Mouse (Mus musculus): ENCODE measurements around the gene Fgf11. TPM values are rescaled to one million over a fixed set of nuclear protein-coding genes. Genes with fewer than 3 reads are reported as not detected.

The Fgf11 gene
- polyA plus RNA-seq (2012; rRNA removed): 23.7 and 27.4 TPM in 2 replicates

GRCm38 (mm10) chr11:69801379-69801977 is at the start of gene Fgf11:
Gene Fgf11, minus strand, starts transcription at chr11:69801857.

GRCm38 (mm10) chr11:69846198-69846680 is 44.6 kb upstream of the Fgf11 start, which contains the start of gene Plscr3:
Gene Plscr3, plus strand, starts transcription at chr11:69846376.

GRCm38 (mm10) chr11:69837952-69838713 is 36.5 kb upstream of the Fgf11 start, which contains the start of gene Tmem256:
Gene Tmem256, plus strand, starts transcription at chr11:69838514.

GRCm38 (mm10) chr11:69837604-69837951 is 35.9 kb upstream of the Fgf11 start, which contains the start of gene Nlgn2:
Gene Nlgn2, minus strand, starts transcription at chr11:69837784.

DNA sequence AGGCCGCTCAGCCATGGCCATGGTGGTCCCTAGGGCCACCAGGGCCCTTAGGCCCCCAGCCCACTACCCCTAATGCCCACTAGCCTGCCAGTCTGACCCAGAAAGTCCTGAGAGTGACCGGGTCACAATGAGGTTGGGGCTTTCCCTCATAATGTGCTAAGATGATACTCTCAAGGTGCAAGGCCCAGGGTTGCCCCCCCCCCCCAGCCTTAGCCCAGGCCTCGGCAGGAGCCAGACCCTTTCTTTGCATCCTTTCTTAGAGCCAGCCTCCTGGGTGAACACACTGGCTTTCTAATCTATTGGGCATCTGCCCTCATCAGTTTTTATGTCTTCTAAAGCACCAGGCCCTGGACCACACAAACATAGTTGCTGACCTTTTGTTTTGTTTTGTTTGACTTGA is 20.4 kb upstream of the Fgf11 start, which contains the start of gene Spem1:
Gene Spem1 (minus strand): TSS at position 101 of the 400 bp plus-strand sequence.

DNA sequence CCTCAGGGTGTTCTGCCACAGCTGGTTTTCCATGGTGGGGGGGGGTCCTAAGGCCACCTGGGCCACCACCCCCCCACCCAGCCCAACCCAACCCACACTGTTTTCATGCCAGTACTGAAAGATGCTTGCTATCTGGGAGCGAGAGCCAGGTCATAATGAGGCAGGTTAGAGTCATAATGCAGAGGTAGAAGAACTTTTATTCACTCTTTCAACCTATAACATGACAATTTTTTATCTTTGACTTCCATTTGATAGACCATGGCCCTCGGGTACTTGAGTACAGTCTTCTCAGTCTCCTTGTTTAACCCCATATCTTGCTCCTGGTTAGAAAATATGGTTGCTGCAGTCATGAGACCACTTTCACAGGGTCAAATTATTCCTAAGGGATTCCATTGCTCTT is 16.7 kb upstream of the Fgf11 start, which contains the start of gene Spem2:
Gene Spem2 (minus strand): TSS at position 101 of the 400 bp plus-strand sequence.

GRCm38 (mm10) chr11:69815155-69815554 is 13.5 kb upstream of the Fgf11 start, which contains the start of gene Gm39566:
Gene Gm39566, minus strand, starts transcription at chr11:69815298.

DNA sequence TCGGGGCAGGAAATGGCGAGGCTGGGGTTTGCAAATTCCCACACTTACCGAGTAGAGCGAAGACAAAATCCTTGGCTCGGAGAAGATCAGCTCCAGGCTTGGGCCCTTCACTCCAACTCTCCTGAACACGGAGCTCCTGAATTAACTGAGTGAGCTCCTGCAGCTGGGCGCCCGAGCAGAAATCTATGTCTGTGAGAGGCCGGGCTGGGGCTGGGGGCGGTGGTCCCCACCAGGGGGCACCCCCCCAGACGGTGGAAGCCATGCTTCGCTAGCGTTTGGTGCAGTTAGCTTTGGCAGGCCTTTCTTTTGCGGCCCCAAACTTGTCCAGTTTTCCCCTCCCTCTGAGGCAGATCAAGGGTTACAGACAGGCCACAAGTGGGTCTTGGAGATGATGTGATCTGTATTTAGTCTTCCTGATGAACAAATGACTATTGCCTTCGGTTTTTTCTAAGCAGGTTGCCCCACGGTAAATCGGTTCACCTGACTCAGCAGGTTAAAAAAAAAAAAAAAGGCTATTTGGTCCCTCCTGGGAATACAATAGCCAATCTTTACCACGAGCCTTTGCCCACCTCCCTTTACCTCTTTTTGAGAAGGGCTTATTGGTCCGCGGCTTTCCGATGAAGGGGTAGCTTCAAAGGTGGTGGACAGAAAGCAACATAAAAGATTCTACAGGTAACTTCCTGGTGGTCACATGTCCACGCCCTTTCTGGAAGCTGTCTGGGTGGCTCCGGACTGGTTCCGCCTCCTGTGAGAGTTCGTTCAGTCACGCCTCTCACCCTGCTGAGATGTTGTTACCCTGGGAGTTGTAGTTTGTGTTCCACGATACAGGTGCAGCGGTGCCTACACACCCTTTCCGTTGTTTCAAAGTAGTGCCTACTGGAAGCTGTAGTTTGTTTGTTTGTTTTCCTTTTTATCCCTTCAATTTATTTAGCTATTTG is 3.6 kb upstream of the Fgf11 start, which contains the start of gene Tmem102:
Gene Tmem102 (minus strand): TSS at position 653 of the 938 bp plus-strand sequence.

GRCm38 (mm10) chr11:69795168-69795982 is 6.3 kb downstream of the Fgf11 start, which contains the start of gene Chrnb1:
Gene Chrnb1, minus strand, starts transcription at chr11:69795943.

DNA sequence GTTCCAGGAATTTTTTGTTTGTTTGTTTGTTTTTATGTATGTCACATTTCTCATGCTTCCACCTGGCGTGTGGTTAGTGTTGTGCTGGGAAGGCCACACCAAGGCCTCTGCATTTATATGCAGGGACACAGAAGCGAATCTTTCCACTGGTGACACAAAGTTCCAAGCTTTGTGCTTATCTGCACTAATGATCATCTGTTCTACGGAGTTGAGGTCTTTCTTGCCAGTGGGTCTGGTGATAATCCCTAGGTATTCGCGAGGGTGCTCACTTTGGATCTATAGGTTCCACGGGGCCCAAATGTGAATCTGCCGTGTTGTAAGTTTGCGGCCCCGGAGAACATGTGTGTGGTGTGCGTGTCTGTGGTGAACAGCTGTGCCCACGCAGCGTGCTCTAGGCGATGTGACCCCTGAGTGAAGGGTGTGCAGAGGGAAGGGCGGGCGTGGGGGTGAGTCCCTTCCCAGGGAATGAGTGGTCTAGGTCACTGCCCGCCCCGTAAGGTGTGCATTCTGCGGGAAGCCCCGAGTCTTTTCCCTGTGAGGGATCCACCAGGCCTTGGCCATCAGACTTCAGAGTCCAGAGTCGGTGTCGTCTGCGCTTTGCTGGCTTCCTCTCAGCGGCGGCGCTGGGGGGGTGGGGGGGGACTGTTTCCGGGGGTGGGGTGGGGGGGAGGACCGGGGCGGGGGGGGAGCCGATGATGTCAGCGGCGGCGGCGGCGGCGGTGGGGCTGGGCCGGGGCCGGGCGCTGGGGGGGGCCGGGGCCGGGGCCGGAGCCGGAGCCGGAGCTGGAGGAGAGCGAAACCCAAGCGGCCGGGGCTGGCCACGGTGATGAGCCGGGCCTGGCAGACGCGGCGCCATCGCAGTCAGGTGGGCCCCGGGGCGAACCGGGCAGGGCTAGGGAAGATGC is 36.2 kb downstream of the Fgf11 start, which contains the start of gene Zbtb4:
Gene Zbtb4 (plus strand): TSS at position 692 of the 905 bp plus-strand sequence.

GRCm38 (mm10) chr11:69761868-69762267 is 39.8 kb downstream of the Fgf11 start, which contains the start of gene Slc35g3:
Gene Slc35g3, minus strand, starts transcription at chr11:69761968.

DNA sequence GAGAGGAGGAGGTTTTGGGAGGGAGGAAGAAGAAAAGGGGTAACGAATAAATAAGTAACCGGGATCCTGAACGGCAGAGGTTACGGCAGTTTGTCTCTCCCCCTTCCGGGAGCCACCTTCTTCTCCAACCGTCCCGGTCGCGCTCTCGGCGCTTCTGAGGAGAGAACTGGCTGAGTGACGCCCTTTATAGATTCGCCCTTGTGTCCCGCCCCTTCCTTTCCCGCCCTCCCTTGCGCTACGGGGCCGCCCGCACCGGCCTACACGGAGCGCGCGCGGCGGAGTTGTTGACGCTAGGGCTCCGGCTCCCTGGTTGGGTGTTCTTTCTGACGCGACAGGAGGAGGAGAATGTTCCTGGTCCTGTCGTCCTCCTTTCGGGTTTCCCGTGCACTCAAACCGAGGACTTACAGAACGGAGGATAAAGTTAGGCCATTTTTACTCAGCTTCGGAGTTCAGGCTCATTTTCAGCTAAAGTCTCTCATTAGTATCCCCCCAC is 43.1 kb downstream of the Fgf11 start, which contains the start of gene Polr2a:
Gene Polr2a (minus strand): TSS at position 160 of the 493 bp plus-strand sequence.

Other genes with a start within 250 kb of the Fgf11 start
- 209 and 212 TPM in 2 replicates for gene Efnb3, start 241.7 kb downstream of the Fgf11 start, polyA plus RNA-seq (2012; rRNA removed)
- 15.4 and 16.4 TPM in 2 replicates for gene Wrap53, start 221.6 kb downstream of the Fgf11 start, polyA plus RNA-seq (2012; rRNA removed)
- 63.0 and 69.2 TPM in 2 replicates for gene Trp53, start 221.5 kb downstream of the Fgf11 start, polyA plus RNA-seq (2012; rRNA removed)
- gene Atp1b2, start 195.9 kb downstream of the Fgf11 start, polyA plus RNA-seq (2012; rRNA removed): 95.2 and 95.8 TPM in 2 replicates
- not detected in 2 replicates for gene Shbg, start 184.0 kb downstream of the Fgf11 start, polyA plus RNA-seq (2012; rRNA removed)
- 16.5 and 16.9 TPM in 2 replicates for gene Sat2, start 179.8 kb downstream of the Fgf11 start, polyA plus RNA-seq (2012; rRNA removed)
- gene Fxr2, start 168.9 kb downstream of the Fgf11 start, polyA plus RNA-seq (2012; rRNA removed): 121 and 125 TPM in 2 replicates
- 0.13 TPM in 1 of 2 replicates, not detected in the other for gene Sox15, start 146.5 kb downstream of the Fgf11 start, polyA plus RNA-seq (2012; rRNA removed)
- gene Mpdu1, start 139.2 kb downstream of the Fgf11 start, polyA plus RNA-seq (2012; rRNA removed): 125 and 127 TPM in 2 replicates
- gene Cd68, start 135.7 kb downstream of the Fgf11 start, polyA plus RNA-seq (2012; rRNA removed): 6.1 and 7.5 TPM in 2 replicates
- 887 and 907 TPM in 2 replicates for gene Eif4a1, start 129.4 kb downstream of the Fgf11 start, polyA plus RNA-seq (2012; rRNA removed)
- 155 and 168 TPM in 2 replicates for gene Senp3, start 119.8 kb downstream of the Fgf11 start, polyA plus RNA-seq (2012; rRNA removed)
- 0.79 and 1.1 TPM in 2 replicates for gene Tnfsf13, start 116.1 kb downstream of the Fgf11 start, polyA plus RNA-seq (2012; rRNA removed)
- gene Tnfsf12, start 106.0 kb downstream of the Fgf11 start, polyA plus RNA-seq (2012; rRNA removed): 7.0 and 7.1 TPM in 2 replicates
- gene Tnfsfm13, start 105.8 kb downstream of the Fgf11 start, polyA plus RNA-seq (2012; rRNA removed): 1.2 and 1.5 TPM in 2 replicates
- 20.4 and 20.9 TPM in 2 replicates for gene Polr2a, start 43.2 kb downstream of the Fgf11 start, polyA plus RNA-seq (2012; rRNA removed)
- 0.12 and 0.20 TPM in 2 replicates for gene Slc35g3, start 39.9 kb downstream of the Fgf11 start, polyA plus RNA-seq (2012; rRNA removed)
- 15.8 and 16.1 TPM in 2 replicates for gene Zbtb4, start 35.9 kb downstream of the Fgf11 start, polyA plus RNA-seq (2012; rRNA removed)
- 1.6 and 5.2 TPM in 2 replicates for gene Chrnb1, start 5.9 kb downstream of the Fgf11 start, polyA plus RNA-seq (2012; rRNA removed)
- gene Tmem102, start 3.8 kb upstream of the Fgf11 start, polyA plus RNA-seq (2012; rRNA removed): 0.13 and 0.25 TPM in 2 replicates
- gene Gm39566, start 13.4 kb upstream of the Fgf11 start, polyA plus RNA-seq (2012; rRNA removed): not detected in 2 replicates
- gene Spem2, start 16.6 kb upstream of the Fgf11 start, polyA plus RNA-seq (2012; rRNA removed): not detected in 2 replicates
- 1.3 and 1.5 TPM in 2 replicates for gene Spem1, start 20.3 kb upstream of the Fgf11 start, polyA plus RNA-seq (2012; rRNA removed)
- gene Nlgn2, start 35.9 kb upstream of the Fgf11 start, polyA plus RNA-seq (2012; rRNA removed): 90.2 and 112 TPM in 2 replicates
- 232 and 256 TPM in 2 replicates for gene Tmem256, start 36.7 kb upstream of the Fgf11 start, polyA plus RNA-seq (2012; rRNA removed)
- gene Plscr3, start 44.5 kb upstream of the Fgf11 start, polyA plus RNA-seq (2012; rRNA removed): 73.6 and 80.2 TPM in 2 replicates
- gene Tnk1, start 56.9 kb upstream of the Fgf11 start, polyA plus RNA-seq (2012; rRNA removed): 0.04 and 0.18 TPM in 2 replicates
- not detected in 2 replicates for gene Tmem95, start 76.2 kb upstream of the Fgf11 start, polyA plus RNA-seq (2012; rRNA removed)
- gene Kctd11, start 79.5 kb upstream of the Fgf11 start, polyA plus RNA-seq (2012; rRNA removed): 1.2 TPM in 2 replicates
- 0.61 and 0.68 TPM in 2 replicates for gene Acap1, start 93.7 kb upstream of the Fgf11 start, polyA plus RNA-seq (2012; rRNA removed)
- 5.3 and 5.6 TPM in 2 replicates for gene 2810408A11Rik, start 99.1 kb upstream of the Fgf11 start, polyA plus RNA-seq (2012; rRNA removed)
- gene Neurl4, start 99.2 kb upstream of the Fgf11 start, polyA plus RNA-seq (2012; rRNA removed): 111 and 113 TPM in 2 replicates
- gene Gps2, start 112.0 kb upstream of the Fgf11 start, polyA plus RNA-seq (2012; rRNA removed): 60.8 and 63.8 TPM in 2 replicates
- gene Eif5a, start 120.1 kb upstream of the Fgf11 start, polyA plus RNA-seq (2012; rRNA removed): 777 and 816 TPM in 2 replicates
- 48.3 and 53.7 TPM in 2 replicates for gene Ybx2, start 133.9 kb upstream of the Fgf11 start, polyA plus RNA-seq (2012; rRNA removed)
- 3.7 and 4.9 TPM in 2 replicates for gene Slc2a4, start 146.3 kb upstream of the Fgf11 start, polyA plus RNA-seq (2012; rRNA removed)
- 0.21 and 2.5 TPM in 2 replicates for gene Cldn7, start 162.9 kb upstream of the Fgf11 start, polyA plus RNA-seq (2012; rRNA removed)
- gene Ctdnep1, start 179.3 kb upstream of the Fgf11 start, polyA plus RNA-seq (2012; rRNA removed): 93.3 and 102 TPM in 2 replicates
- gene Elp5, start 180.7 kb upstream of the Fgf11 start, polyA plus RNA-seq (2012; rRNA removed): 151 and 159 TPM in 2 replicates
- 412 and 425 TPM in 2 replicates for gene Gabarap, start 189.3 kb upstream of the Fgf11 start, polyA plus RNA-seq (2012; rRNA removed)
- 41.8 and 47.6 TPM in 2 replicates for gene Phf23, start 193.9 kb upstream of the Fgf11 start, polyA plus RNA-seq (2012; rRNA removed)
- 26.9 and 34.5 TPM in 2 replicates for gene Dvl2, start 198.7 kb upstream of the Fgf11 start, polyA plus RNA-seq (2012; rRNA removed)
- 46.1 and 54.7 TPM in 2 replicates for gene Acadvl, start 213.6 kb upstream of the Fgf11 start, polyA plus RNA-seq (2012; rRNA removed)
- 242 and 275 TPM in 2 replicates for gene Dlg4, start 215.1 kb upstream of the Fgf11 start, polyA plus RNA-seq (2012; rRNA removed)

All from central nervous system, embryonic 18 days (tissue).